Mouse (Mus musculus) layer of hippocampus, adult 8-10 months (tissue): Measurements from ENCODE around the gene Ccdc32. TPM values are rescaled to one million over a fixed set of nuclear protein-coding genes. Genes with fewer than 3 reads are reported as not detected.

Experiments used
- total RNA-seq, 4 experiments: library from RNA; stranded (reverse); gene quantifications; 2 replicates each; pipeline ENCODE4 v1.2.4; 2022

Gene Ccdc32
- total RNA-seq, 4 experiments from 2014 or later = 45.3 to 60.6 (median 53.9) TPM

Other genes starting within 250 kb of the Ccdc32 start
- gene Disp2, start 249.7 kb downstream of the Ccdc32 start, total RNA-seq = 100 to 1,000 TPM; 231 to 282 (median 253) TPM
- gene Knstrn, start 215.4 kb downstream of the Ccdc32 start, total RNA-seq = 1 to 10 TPM; 1.1 to 2.0 (median 1.5) TPM
- gene Ivd, start 167.4 kb downstream of the Ccdc32 start, total RNA-seq = 100 to 1,000 TPM in 3 of 4 experiments, 10 to 100 TPM in 1; 98.7 to 127 (median 107) TPM
- gene Bahd1, start 129.0 kb downstream of the Ccdc32 start, total RNA-seq = 10 to 100 TPM; 48.8 to 57.2 (median 54.9) TPM
- 1 to 10 TPM; 3.5 to 4.3 (median 3.8) TPM for gene Chst14, start 102.9 kb downstream of the Ccdc32 start, total RNA-seq
- gene Rpusd2, start 5.4 kb upstream of the Ccdc32 start, total RNA-seq = 1 to 10 TPM; 7.4 to 9.4 (median 9.0) TPM
- under 1 TPM in 3 of 4 experiments, not detected in 1; 0.14 to 0.48 (median 0.29) TPM for gene Knl1, start 17.7 kb upstream of the Ccdc32 start, total RNA-seq
- gene Rad51, start 83.4 kb upstream of the Ccdc32 start, total RNA-seq = 1 to 10 TPM in 1 of 4 experiments, under 1 TPM in 3; 0.71 to 2.1 (median 0.84) TPM
- 10 to 100 TPM; 49.4 to 59.7 (median 52.5) TPM for gene Rmdn3, start 127.6 kb upstream of the Ccdc32 start, total RNA-seq
- under 1 TPM in 1 of 4 experiments, not detected in 3; 0.57 TPM for gene Gchfr, start 138.4 kb upstream of the Ccdc32 start, total RNA-seq
- not detected for gene Gm14137, start 145.1 kb upstream of the Ccdc32 start, total RNA-seq
- gene Zfyve19, start 179.2 kb upstream of the Ccdc32 start, total RNA-seq = 10 to 100 TPM; 35.8 to 41.5 (median 38.8) TPM
- 10 to 100 TPM; 17.9 to 22.6 (median 19.9) TPM for gene Dnajc17, start 179.4 kb upstream of the Ccdc32 start, total RNA-seq
- gene Ppp1r14d, start 200.5 kb upstream of the Ccdc32 start, total RNA-seq = not detected
- 1 to 10 TPM; 2.2 to 5.6 (median 2.9) TPM for gene Spint1, start 208.0 kb upstream of the Ccdc32 start, total RNA-seq
- gene Rhov, start 241.9 kb upstream of the Ccdc32 start, total RNA-seq = 1 to 10 TPM; 8.5 to 10.0 (median 9.7) TPM